Mouse (Mus musculus) heart, postnatal 0 days (tissue): ENCODE data around the gene 4930451I11Rik. TPM values are rescaled to one million over a fixed set of nuclear protein-coding genes. Genes with fewer than 3 reads are reported as not detected.
A peak's percentile ranks its signal among the peaks of the same experiment; 100 is the strongest.

Source experiments
- ATAC-seq: fragments of 200-750 bp; cut with Nextera tagmentation; 2 replicates; pipeline ENCODE4 v1.8.0; 2017; ENCODE audit warnings: low read depth, moderate number of reproducible peaks, moderate library complexity; ENCODE audit not compliant: insufficient read depth
- DNase-seq: peaks from one replicate; pipeline ENCODE4 v3.0.0-alpha.2; 2016; ENCODE audit warnings: low spot score
- H3K27ac ChIP-seq: fragments of 300-500 bp; sonication (generic); 2 replicates; pipeline ENCODE4 v1.5.1; 2014; ENCODE audit warnings: low read depth, mild to moderate bottlenecking
- H3K27me3 ChIP-seq: fragments of 300-500 bp; sonication (generic); 2 replicates; pipeline ENCODE4 v1.6.1; 2014; ENCODE audit warnings: low read length, mixed read lengths; ENCODE audit not compliant: control insufficient read depth, insufficient read depth
- H3K36me3 ChIP-seq: fragments of 300-500 bp; sonication (generic); replicated peaks from 2 replicates; pipeline ENCODE4 v1.6.1; 2014; ENCODE audit warnings: low read length, mixed read lengths; ENCODE audit not compliant: control insufficient read depth, insufficient read depth
- H3K4me1 ChIP-seq: fragments of 300-500 bp; sonication (generic); 2 replicates; pipeline ENCODE4 v1.6.1; 2014; ENCODE audit warnings: antibody characterized with exemption; ENCODE audit not compliant: control insufficient read depth, insufficient read depth
- H3K4me2 ChIP-seq: fragments of 300-500 bp; sonication (generic); 2 replicates; pipeline ENCODE4 v1.6.1; 2014; ENCODE audit warnings: low read depth, mild to moderate bottlenecking, low read length, moderate library complexity
- H3K4me3 ChIP-seq: fragments of 300-500 bp; sonication (generic); 2 replicates; pipeline ENCODE4 v1.5.1; 2014; ENCODE audit warnings: low read depth, low read length
- H3K9ac ChIP-seq: fragments of 300-500 bp; sonication (generic); replicated peaks from 2 replicates; pipeline ENCODE4 v1.6.1; 2014; ENCODE audit warnings: low read depth, low read length, mixed read lengths
- H3K9me3 ChIP-seq: fragments of 300-500 bp; sonication (generic); replicated peaks from 2 replicates; pipeline ENCODE4 v1.6.1; 2016; ENCODE audit warnings: low read length; ENCODE audit not compliant: control insufficient read depth
- CTCF ChIP-seq: IDR thresholded peaks from 2 replicates; pipeline ENCODE4 v1.5.1; 2016; ENCODE audit warnings: antibody characterized with exemption, control low read depth, low read depth
- EP300 ChIP-seq: IDR thresholded peaks from 2 replicates; pipeline ENCODE4 v1.6.1; 2016; ENCODE audit warnings: antibody characterized with exemption, low read depth
- WGBS: fragments of 180-500 bp; shearing (Covaris S2); extraction: QIAGEN DNeasy Blood & Tissue Kit; methylation state at CpG from one replicate; pipeline ENCODE4 v1.1.7; 2014; 5-methylcytosine and 5-hydroxymethylcytosine counted together
- polyA plus RNA-seq: library from polyadenylated mRNA; unstranded; fragments of >200 nt; fragmentation: Nextera tagmentation; extraction: Ambion mirVana; gene quantifications from 2 replicates; pipeline ENCODE4 v1.2.1, GENCODE M21; 2015
- total RNA-seq: library from RNA; depleted of rRNA; stranded (reverse); fragments of >200 nt; gene quantifications from 2 replicates; pipeline ENCODE4 v1.2.3, GENCODE M21; 2014; ENCODE audit warnings: low replicate concordance

The 4930451I11Rik gene
- total and polyA plus RNA-seq, 2 experiments from 2014 or later = not detected

DNA sequence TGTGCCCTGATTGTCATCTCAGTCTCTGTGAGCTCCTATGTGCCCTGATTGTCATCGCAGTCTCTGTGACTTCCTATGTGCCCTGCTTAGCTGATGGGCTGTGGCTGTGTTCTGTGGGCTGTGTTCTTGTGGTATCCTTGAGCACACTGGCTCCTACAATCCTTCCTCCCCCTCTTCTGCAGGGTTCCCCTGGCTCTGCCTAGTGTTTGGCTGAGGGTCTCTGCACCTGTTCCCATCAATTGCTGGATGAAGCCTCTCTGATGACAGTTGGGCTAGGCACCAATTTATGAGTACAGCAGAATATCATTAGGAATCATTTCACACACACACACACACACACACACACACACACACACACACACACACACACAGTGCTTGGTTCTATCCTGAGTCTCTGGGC lies 1.9 kb upstream of the 4930451I11Rik start:
- no peak overlapping the region for H3K4me3 ChIP-seq
- no peak overlapping the region for H3K9ac ChIP-seq
- H3K4me1 ChIP-seq = peaks cover 5% of the 10 kb centered on the region; the same call in 1 of the 2 replicates
- H3K36me3 ChIP-seq = no peaks in the 10 kb centered on the region
- H3K9me3 ChIP-seq = no peaks in the 10 kb centered on the region
- H3K4me2 ChIP-seq = no peak overlapping the region
- WGBS = 96% methylated on average over 1 of the region's 1 CpGs
- ATAC-seq (no peak), DNase-seq (no peak)
- no peak for TF ChIP-seq CTCF
- TF ChIP-seq EP300 = no peak
- H3K27ac ChIP-seq = no peak overlapping the region
- peaks cover 12% of the 10 kb centered on the region; the same call in 1 of the 2 replicates for H3K27me3 ChIP-seq

DNA sequence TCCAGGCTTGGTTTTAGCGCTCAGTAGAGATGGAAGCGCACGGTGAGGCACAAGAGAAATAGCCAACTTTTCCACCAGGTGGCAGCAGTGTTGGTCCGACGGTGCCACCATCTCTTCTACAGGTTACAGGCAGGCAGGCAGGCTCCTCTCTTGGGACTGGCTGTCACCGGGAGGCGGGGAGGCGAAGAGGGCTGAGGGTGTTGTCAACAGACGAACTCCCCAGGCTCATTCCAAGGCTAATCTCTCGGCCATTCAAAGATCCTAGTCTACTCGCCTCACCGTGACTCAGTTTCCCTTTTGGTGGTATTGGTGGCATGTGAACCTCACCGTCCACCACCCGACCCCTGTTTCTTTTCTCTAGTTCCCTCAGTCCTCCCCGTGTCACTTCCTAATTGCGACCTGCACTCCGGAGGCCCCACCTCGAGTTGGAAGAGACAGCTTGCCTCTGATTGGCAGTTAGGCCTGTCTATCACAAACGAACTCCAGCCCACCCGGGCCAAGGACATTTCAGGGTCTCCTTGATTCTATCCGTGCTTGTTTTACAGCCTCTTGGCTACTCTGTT lies 678 bp upstream of the 4930451I11Rik start:
- WGBS = under 1% methylated on average over 21 of the region's 21 CpGs
- DNase-seq (peak; percentile 79), ATAC-seq (peak; percentile 90)
- no peaks in the 10 kb centered on the region for H3K36me3 ChIP-seq
- no peaks in the 10 kb centered on the region for H3K9me3 ChIP-seq
- peak; percentile 87 for TF ChIP-seq CTCF
- TF ChIP-seq EP300 = no peak
- H3K4me3 ChIP-seq = 0 out of 2 replicates have a peak overlapping the region, but pooled peaks have one; percentile 21
- H3K9ac ChIP-seq = no peak overlapping the region
- peak overlapping the region; percentile 53 for H3K4me2 ChIP-seq
- H3K27ac ChIP-seq = no peak overlapping the region
- H3K27me3 ChIP-seq = peaks cover 12% of the 10 kb centered on the region; the same call in 1 of the 2 replicates
- peaks cover 5% of the 10 kb centered on the region; the same call in 1 of the 2 replicates for H3K4me1 ChIP-seq

DNA sequence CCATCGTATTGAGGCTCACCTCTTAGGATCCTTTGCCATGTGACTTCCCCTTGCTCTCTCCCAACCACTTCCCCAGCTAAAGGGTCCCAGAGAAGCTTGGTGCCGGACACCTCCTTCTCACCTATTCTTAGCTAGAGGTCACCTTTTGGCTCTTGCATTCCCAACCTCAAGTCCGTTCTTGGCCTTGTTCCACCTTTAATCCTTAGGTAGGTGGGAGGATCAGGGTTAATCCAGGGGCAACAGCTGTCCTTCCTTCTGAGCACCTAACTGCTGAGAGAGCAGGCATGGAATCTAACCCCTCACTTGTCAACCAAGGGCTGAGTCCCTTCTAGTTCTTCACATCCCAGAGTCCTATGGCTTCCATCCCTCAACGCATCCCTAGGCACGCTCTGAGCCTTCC lies 5.5 kb downstream of the 4930451I11Rik start:
- no peak for DNase-seq
- no peaks in the 10 kb centered on the region; the same call in 1 of the 2 replicates for H3K4me1 ChIP-seq
- H3K27ac ChIP-seq = no peak overlapping the region
- ATAC-seq = no peak
- TF ChIP-seq EP300 (no peak), CTCF (no peak)
- H3K36me3 ChIP-seq = no peaks in the 10 kb centered on the region
- no peak overlapping the region for H3K4me3 ChIP-seq
- H3K27me3 ChIP-seq = peaks cover 42% of the 10 kb centered on the region
- no peak overlapping the region for H3K4me2 ChIP-seq
- no peak overlapping the region for H3K9ac ChIP-seq
- WGBS = 57% methylated on average over 5 of the region's 5 CpGs
- no peaks in the 10 kb centered on the region for H3K9me3 ChIP-seq

DNA sequence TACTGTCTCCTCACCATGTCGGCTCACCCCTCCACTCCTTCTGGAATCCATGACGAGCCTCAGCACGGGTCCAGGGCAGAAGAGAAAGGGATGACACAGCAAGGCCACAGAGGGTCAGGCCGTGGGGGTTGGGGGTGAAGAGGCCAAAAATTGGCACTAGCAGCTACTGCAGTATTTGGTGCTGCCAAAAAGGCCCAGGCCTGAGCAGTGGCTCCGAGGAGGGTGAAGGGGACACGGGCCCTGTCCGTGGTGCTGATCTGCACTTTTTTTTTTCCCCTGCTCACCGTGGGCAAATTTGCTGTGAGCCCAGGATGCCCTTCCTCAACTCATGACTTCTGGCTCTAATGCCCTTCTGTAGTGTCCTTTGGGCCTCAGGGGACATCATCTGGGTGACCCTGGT lies 6.0 kb downstream of the 4930451I11Rik start:
- no peaks in the 10 kb centered on the region; the same call in 1 of the 2 replicates for H3K4me1 ChIP-seq
- H3K4me2 ChIP-seq = no peak overlapping the region
- no peak for ATAC-seq
- TF ChIP-seq EP300 (no peak), CTCF (no peak)
- no peaks in the 10 kb centered on the region for H3K9me3 ChIP-seq
- no peak overlapping the region for H3K27ac ChIP-seq
- no peaks in the 10 kb centered on the region for H3K36me3 ChIP-seq
- DNase-seq = no peak
- peaks cover 42% of the 10 kb centered on the region for H3K27me3 ChIP-seq
- no peak overlapping the region for H3K9ac ChIP-seq
- WGBS = 13% methylated on average over 8 of the region's 8 CpGs
- H3K4me3 ChIP-seq = no peak overlapping the region

DNA sequence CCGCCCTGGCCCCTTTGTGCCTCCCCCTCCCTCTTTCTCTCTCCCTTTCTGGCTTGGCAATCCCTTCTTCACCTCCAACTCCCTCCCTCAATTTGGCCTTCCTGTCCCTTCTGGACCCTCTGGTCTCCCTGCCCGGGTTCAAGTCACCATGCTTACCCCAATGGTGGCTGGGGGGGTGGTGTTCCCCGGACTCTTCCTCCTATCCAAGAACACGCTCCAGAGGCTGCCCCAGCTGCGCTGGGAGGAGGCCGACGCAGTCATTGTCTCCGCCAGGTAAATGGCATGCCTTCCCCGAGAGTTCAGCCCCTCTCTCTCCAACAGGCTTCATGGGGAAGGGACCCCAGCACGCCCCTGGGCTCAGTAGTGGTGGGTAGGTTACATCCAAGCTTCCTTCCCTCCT lies 7.5 kb downstream of the 4930451I11Rik start:
- Histone ChIP-seq H3K4me3 (no peak overlapping the region), H3K4me2 (no peak overlapping the region), H3K9me3 (no peaks in the 10 kb centered on the region), H3K9ac (no peak overlapping the region), H3K27me3 (peaks cover 31% of the 10 kb centered on the region), H3K27ac (no peak overlapping the region), H3K36me3 (no peaks in the 10 kb centered on the region), H3K4me1 (no peaks in the 10 kb centered on the region; the same call in 1 of the 2 replicates)
- no peak for TF ChIP-seq CTCF
- TF ChIP-seq EP300 = no peak
- 15% methylated on average over 10 of the region's 10 CpGs for WGBS
- no peak for ATAC-seq
- DNase-seq = no peak

DNA sequence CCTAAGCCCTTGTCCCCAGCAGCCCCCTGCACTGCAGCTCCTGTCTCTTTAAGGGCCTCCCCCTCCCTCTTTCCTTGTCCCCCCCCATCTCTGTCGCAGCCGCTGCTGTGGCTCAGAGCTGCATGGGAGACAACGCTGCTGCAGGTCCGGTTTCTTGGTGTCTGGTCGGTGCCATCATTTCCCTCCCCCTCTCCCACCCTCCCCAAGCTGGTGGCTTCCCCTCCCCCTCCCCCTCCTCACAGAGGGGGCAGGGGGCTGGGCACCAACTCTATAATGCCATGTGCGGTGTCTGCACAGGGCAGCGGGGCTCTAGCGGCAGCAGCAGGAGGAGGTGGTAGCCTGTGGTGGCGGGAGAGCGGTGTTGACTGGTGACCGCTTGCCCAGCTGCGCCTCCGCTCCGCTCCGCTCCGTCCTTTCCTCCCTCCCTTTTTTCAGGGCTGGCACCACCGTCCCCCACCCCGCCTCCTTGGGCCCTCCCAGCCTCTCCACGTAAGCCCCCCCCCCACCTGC lies 8.2 kb downstream of the 4930451I11Rik start:
- Histone ChIP-seq H3K27ac (no peak overlapping the region), H3K9ac (no peak overlapping the region; the same call in 1 of the 2 replicates), H3K36me3 (no peaks in the 10 kb centered on the region), H3K27me3 (peaks cover 30% of the 10 kb centered on the region), H3K4me3 (peak overlapping the region; percentile 24), H3K4me2 (peak overlapping the region; percentile 57), H3K9me3 (no peaks in the 10 kb centered on the region), H3K4me1 (no peaks in the 10 kb centered on the region; the same call in 1 of the 2 replicates)
- TF ChIP-seq EP300 = no peak
- TF ChIP-seq CTCF = no peak
- no peak for DNase-seq
- WGBS = 3% methylated on average over 18 of the region's 19 CpGs
- 0 out of 2 replicates have a peak, but pooled peaks have one; percentile 18 for ATAC-seq
